Mouse (Mus musculus) hindbrain, embryonic 10.5 days (tissue): ENCODE measurements around the gene Btbd35f23. TPM values are rescaled to one million over a fixed set of nuclear protein-coding genes. Genes with fewer than 3 reads are reported as not detected.
"Not testable (repeated sequence)": the region's sequence is repeated elsewhere in the genome, so short reads cannot be mapped to it uniquely, and the experiment has no call there.

Source experiments
- DNase-seq: peaks from one replicate; pipeline ENCODE4 v3.0.0-alpha.2; 2017; ENCODE audit warnings: low spot score
- H3K27ac ChIP-seq: fragments of 300-500 bp; sonication (generic); 2 replicates; pipeline ENCODE4 v1.5.1; 2016; ENCODE audit warnings: mild to moderate bottlenecking, moderate library complexity
- H3K27me3 ChIP-seq: fragments of 300-500 bp; sonication (generic); 2 replicates; pipeline ENCODE4 v1.6.1; 2016; ENCODE audit warnings: mild to moderate bottlenecking; ENCODE audit not compliant: poor library complexity, insufficient read depth, severe bottlenecking
- H3K36me3 ChIP-seq: fragments of 300-500 bp; sonication (generic); 2 replicates; pipeline ENCODE4 v1.6.1; 2016; ENCODE audit warnings: mild to moderate bottlenecking, moderate library complexity
- H3K4me1 ChIP-seq: fragments of 300-500 bp; sonication (generic); replicated peaks from 2 replicates; pipeline ENCODE4 v1.6.1; 2016; ENCODE audit warnings: mild to moderate bottlenecking
- H3K4me3 ChIP-seq: fragments of 300-500 bp; sonication (generic); 2 replicates; pipeline ENCODE4 v1.5.1; 2016; ENCODE audit warnings: mild to moderate bottlenecking, moderate library complexity
- H3K9me3 ChIP-seq: fragments of 300-500 bp; sonication (generic); 2 replicates; pipeline ENCODE4 v1.6.1; 2016; ENCODE audit warnings: mild to moderate bottlenecking, moderate library complexity
- WGBS: fragments of 180-500 bp; shearing (Covaris S2); methylation state at CpG from one replicate; pipeline ENCODE4 v1.1.7; 2016; 5-methylcytosine and 5-hydroxymethylcytosine counted together
- polyA plus RNA-seq: library from polyadenylated mRNA; unstranded; fragments of >200 nt; fragmentation: Nextera tagmentation; extraction: Ambion mirVana; gene quantifications from 2 replicates; pipeline ENCODE4 v1.2.1, GENCODE M21; 2016

Gene Btbd35f23
- not detected in 2 replicates for polyA plus RNA-seq

GRCm38 (mm10) chrX:3076575-3076974, at the start of gene Btbd35f23:
TSS of gene Btbd35f23 (plus strand) at chrX:3076875.
- not testable (repeated sequence) for H3K36me3 ChIP-seq, H3K27ac ChIP-seq, H3K4me3 ChIP-seq, H3K27me3 ChIP-seq, H3K4me1 ChIP-seq, H3K9me3 ChIP-seq, DNase-seq
- WGBS = 74% methylated on average over 2 of the region's 2 CpGs

Other genes starting within 250 kb of the Btbd35f23 start
- gene Btbd35f24, start 119.0 kb downstream of the Btbd35f23 start, polyA plus RNA-seq = not detected in 2 replicates